Mouse (Mus musculus) 3134 (cell line): ENCODE data around the gene 1700025C18Rik.

ENCODE experiments used
- DNase-seq: peaks from one replicate; pipeline ENCODE4 v3.0.0-alpha.2; 2011; ENCODE audit warnings: low spot score; ENCODE audit not compliant: insufficient read length; ENCODE audit errors: extremely low read depth

1700025C18Rik gene

DNA sequence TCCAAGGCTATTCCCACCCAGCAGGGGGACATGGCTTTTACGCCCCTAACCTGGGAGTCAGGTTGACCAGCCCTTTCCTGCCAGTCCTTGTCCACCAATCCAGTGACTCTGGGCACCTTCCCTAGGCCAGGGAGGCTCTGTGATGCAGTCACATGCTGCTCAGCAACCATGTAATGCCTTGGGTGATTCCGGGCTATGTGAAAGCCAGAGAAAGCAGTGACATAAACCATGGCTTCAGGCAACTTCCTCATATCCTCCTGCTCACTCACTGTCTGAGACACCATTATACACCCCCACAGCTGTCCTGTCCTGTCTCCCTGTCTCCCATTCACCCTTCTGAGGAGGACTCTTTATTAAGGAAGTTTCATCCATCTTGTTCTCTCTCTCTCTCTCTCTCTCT, at the start of gene 1700025C18Rik:
Gene 1700025C18Rik, minus strand, starts transcription at position 101 of the 400 bp plus-strand sequence.
- no peak for DNase-seq

DNA sequence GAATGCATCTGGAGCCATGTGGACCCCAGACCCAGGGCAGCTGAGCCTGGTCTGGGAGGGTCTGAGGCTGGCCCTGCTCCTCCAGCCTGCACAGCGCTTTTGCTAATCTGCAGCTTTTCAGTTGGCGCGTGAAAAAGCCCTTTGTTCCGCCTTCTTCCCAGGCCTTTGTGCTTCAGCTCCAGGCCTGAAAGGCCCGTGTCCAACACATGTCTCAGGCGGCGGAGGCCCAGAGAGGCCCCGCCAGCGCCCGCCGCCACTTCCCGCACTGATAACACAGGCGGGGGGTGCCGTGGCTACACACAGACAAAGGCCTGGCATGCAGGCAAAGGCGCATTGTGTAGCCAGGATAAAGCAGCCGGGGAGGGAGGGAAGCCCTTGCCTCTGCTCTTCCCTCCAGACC, 45.5 kb upstream of the 1700025C18Rik start:
- DNase-seq = no peak

DNA sequence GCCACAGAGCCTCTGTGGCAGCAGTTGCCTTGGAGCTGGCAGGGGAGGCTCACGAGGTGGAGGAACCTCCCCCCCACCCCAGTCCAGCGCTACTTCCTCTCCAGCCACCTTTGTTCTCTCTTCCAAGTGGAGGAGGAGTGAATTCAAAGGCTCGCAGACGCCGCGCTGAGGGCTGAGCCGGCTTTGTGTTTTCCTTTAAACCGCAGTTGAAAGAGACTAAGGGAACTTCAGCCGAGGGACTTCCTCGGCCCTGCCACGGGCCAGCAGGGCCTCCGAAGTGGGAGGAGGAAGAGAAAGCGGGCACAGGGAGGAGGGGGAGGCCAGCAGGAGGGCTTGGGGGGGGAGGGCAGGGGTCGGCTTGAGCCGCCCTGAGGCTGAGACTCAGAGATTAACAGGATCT, 43.0 kb upstream of the 1700025C18Rik start:
- DNase-seq = no peak

DNA sequence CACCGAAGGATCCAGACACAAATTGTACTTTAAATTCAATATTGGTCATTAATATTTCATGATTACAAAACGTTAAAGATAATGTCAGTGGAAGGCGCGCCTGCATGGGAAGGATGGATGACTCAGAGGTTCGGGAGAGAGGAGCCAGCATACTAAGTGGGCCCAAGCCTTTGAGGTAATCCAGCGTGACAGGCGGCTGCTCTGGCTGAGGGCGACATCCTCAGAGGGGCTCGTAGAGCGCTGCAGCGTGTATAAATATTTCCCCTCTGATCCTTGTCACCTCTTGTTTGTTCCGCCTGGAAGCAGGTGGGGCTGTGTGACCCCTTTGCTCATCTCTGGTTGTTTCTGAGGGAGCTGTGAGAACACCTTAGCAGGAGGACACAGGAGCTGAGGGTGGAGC, 40.9 kb upstream of the 1700025C18Rik start:
- no peak for DNase-seq

DNA sequence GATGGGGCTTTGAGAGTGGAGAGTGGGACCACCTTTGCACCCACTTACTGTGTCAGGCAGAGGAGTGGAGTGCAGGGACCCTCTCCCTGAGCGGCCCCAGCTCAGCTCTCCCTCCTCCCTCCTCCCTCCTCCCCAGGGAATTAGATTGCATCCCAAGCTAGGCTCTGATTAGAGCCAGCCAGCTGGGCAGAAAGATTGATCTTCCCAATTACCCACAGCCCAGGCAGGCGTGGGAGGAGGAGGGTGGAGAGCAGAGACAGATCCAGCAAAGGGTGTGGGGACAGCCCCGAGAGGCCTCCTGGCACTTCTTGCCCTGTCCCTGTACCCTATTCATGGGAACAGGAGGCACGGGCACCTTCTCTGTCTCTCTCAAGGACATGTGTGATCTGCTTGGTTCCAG, 38.6 kb upstream of the 1700025C18Rik start:
- DNase-seq = no peak

DNA sequence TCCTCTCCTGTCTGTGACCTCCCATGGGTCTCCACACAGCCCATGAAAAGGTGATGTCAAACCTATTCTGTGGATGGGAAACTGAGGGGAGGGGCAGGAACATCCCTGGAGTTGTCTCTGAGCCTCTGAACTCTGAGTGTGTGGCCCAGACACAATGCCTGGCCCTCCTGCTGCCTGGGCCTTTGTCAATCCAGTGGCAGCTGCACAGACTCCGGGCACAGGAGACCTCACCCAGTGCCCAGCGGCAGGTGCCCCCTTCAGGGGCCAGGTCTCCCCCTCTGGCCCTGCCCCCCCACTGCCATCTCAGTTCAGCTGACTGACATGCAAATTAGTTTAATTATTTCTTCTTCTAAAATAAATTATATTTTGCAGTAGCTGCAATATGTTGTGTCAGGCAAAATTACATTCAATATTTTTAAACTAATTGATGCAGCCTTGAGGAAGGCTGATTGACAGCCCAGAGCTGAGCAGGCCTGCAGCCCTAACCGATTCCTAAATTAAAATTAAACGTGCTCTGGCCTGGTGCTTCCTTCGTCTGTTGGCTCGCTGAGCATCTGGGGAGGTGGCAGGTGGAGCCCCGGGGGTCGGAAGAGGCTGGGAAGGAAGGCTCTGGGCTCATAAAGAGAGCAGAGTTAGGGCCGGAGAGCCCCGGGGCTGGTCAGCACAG, 36.5 kb upstream of the 1700025C18Rik start:
- DNase-seq = no peak

DNA sequence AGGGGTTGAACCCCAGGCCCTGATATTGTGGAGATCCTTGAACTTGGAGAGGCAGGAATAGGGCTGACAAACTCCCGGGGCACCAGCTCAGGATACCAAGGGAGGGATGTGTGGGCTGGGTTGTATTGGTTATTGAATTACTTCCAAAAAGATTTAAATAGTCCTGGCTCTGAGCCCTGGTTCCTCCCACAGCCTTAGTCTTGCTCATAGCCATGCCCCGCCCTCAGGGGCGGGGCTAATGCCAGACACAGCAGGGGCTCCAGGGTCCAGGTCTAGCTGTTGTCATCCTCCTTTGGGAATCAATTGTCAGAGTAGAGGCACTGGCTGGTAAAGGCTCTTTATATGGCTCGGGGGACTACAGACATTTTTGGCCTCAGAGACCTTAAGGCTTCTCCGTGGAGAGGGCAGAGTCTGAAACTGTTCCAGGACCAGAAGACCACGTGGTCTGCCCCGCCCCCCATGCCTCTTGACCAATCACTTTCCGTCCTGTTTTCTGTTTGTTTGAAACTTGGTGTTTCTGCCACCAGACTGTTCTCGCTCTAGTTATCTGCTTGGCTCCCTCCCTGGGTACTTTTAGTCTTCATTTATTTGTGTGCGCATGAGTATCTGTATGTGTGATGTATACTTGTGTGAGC, 30.8 kb upstream of the 1700025C18Rik start:
- DNase-seq = no peak

DNA sequence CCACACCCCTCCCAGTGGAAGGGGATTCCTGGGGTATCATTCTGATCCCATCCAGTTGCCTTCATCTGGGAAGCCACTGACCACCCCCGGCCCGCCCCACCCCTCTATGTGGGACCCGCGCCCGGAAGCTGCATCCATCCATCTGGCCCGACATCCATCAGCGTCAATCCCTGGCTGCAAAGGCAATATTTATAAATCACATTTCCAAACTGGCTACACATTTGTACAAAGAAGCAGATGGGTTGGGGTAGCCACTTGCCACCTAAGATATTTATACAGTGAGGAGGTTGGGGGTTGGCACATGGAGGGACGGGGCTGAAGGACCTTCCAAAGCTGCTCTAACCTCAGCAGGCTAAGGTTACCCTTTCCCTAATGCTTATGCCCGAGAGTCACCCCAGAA, 30.2 kb upstream of the 1700025C18Rik start:
- no peak for DNase-seq

DNA sequence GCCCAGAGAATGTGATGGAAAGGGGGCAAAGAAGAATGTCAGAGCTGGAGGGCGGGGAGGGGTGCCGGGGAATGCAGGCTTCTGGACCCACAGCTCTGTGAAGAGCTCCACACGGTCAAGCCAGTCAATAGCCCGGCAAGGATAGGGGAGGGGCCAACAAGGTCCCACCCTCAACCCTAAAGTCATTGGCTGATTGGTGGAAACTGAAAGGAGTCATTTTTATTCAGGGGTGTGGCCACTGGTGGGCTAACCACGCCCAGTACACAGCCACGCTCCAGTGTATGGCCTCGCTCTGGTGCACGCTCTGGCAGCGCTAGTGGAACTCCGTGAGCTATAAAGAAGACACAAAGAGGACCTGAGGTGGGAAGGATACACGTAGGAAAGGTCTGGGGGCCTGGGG, 23.2 kb upstream of the 1700025C18Rik start:
- no peak for DNase-seq

DNA sequence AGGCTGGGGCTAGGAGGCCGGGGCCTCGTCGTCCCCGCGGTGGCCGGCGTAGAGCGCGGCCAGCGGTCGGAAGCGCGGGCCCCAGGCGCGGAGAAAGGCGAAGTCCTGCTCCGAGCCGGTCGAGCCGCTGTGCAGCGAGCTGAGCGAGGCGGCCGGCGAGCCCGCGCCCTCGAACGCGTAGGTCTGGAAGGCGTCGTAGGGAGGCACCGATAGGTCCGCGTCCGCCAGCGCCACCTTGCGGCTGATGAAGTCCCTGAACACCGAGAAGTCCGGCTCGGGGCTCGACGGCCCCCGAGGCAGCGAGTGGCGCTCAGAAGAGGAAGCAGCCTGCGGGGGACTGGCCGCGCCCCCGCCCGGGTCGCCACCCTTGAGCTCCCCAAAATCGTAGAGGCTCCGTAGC, 21.6 kb upstream of the 1700025C18Rik start:
- DNase-seq = no peak

DNA sequence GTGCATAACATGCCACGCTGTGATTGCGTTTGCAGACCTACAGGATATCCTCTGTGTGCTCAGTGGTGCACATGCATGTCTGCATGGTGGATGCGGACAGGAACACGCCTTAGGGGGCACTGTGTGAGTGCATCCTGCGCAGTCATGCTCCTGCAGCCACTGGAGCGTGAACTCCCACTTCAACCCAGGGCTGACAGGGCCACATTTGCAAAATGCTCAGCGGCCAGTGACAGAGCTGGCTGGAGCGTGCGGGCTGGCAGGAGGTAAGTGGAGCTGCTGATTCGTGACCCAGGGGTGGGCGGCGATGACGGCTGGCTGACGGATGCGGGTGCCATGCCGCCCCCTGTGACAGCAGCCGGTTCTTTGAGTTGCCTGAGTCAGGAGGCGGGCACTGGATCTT, 16.0 kb upstream of the 1700025C18Rik start:
- DNase-seq = no peak

DNA sequence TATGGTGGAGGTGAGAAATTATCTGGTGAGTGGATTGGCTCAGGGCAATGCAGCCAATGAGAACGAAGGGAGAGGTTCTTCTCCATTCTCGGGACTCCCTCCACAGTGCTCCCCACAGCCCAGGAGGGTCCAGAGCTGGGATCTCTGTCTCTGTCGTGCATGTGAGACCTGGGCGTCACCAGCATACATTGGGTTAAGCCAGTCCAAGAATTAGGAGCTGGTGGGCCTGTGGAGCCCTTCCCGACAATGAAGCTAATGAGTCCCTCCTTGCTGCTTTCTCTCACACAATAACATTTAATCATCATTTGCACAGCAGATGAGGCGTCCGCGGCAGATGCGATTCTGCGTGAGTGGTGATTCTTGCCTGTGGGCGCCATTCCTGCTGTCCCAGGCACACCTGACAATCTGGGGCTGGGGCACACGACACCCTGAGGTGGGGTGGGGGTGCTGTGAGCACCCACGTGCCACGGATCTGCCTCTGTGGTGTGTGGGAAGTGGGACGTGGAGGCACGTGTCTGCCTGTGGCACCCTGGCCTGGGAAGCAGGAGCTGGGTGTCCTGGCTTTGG, 15.0 kb upstream of the 1700025C18Rik start:
- no peak for DNase-seq

DNA sequence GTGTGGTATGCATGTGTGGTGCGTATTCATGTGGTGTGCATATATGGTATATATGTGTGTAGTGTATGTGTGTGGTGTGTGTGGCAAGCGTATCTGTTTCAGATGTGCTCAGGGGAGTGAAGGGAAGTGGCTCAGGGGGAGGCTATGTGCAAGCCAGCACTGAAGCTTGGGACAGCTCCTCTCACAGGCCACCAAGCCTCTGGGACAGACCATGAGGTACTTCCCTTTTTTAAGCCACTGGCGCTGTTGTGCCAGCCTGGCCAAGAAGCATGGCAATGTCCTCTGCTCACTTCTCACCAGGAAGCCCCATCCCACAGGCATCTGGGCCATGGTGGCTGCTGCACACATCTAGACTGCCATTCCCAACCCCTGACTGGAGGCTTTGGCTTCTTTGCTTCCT, 12.4 kb upstream of the 1700025C18Rik start:
- no peak for DNase-seq

DNA sequence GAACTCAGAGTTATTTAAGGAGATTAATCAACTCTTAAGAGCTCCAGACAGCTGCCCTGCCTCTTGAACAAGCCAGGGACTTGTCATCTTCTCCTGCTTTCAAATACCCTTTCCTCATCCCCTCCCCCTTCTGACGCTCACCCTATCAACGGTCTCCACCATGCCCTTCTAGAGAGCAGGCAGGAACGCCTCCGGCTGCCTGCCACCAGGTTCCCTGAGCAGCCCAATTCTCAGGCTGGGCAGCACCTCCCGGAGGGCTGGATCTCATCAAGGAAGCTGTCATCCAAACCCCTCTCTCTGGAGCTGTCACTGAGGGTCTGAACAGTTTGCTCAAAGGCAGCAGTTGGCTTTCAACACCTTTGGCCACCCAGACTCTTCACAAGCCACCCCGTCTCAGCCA, 10.2 kb upstream of the 1700025C18Rik start:
- no peak for DNase-seq

DNA sequence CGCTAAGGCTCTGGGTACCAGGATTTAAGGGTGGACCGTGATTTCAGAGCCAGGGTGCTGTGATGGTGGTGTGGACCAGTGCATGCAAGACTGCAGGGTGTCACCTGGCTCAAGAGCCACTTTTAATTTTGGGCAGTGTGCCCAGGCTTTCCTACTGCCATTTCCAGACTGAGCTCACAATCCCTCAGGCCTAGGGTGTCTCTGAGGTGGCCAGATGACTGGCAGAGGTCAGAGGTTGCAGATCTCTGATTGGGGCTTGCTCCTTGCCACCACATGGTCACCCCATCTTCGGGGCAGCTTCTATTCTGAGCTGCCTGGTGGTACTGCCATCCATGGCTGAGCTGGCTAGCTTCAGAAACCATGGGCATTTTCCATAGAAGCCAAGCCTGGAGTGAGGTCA, 8.3 kb upstream of the 1700025C18Rik start:
- DNase-seq = no peak

DNA sequence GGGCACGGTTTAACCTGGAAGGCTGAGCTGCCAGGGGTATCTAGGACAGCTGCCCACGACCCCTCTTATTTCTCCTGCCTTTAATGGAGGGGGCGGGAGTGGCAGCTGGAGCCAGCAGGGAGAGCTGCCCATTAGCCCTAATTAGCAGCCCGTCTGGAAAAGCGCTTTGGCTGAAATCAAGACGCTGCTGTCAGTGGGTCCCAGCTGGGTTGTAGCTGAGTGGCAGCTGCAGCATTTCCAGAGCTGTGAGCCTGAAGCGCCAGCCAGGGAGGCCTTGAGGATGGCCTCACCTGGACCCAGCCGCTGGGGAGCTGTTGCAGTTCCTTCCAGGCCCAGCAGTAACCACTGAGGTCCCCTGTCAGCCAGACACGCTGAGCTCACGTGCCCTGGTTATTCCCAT, 5.8 kb upstream of the 1700025C18Rik start:
- no peak for DNase-seq

DNA sequence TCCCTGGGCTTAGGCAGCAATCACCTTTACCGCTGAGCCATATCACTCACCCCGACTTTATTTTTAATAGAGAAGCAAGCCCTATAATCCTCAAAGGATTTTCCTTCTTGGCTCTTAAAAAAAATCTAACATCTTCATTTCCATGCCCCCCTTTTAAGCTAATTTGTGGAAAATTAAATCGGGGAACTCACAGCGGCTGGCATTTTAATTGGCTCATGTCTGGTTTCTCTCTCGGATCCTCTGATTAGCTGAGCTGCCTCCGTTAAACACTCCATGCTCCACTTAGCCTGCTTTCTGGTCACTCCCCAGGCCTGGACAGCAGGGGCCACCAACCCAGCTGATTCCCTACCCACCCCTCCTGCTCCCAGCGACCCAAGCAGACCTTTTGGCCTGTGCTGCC, 1.8 kb upstream of the 1700025C18Rik start:
- DNase-seq = no peak

DNA sequence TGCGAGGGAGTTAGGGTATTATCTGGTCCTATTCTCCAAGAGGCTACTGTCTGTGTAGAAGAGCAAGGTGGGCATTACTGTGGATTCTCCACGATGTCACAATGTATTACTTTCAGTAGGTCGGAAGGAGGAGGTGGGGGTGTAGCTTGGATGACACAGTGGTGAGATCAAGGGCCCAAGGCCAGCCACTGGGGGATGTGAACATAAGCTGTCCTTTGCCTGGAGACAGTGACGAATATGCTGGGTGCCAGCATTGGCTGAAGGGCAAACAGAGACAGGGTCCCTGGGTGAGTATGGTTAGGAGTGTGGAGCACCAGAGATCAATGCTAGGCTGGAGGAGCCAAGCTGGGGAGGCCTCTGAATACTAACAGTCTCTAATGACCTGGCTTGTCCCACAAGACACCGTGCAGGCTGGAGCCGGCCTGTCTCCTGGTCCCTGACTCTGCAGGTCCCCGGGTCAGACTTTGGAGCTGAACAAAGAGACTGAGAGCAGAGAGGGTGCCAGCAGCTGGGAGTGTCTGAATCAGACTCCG, 949 bp upstream of the 1700025C18Rik start:
- DNase-seq = no peak

DNA sequence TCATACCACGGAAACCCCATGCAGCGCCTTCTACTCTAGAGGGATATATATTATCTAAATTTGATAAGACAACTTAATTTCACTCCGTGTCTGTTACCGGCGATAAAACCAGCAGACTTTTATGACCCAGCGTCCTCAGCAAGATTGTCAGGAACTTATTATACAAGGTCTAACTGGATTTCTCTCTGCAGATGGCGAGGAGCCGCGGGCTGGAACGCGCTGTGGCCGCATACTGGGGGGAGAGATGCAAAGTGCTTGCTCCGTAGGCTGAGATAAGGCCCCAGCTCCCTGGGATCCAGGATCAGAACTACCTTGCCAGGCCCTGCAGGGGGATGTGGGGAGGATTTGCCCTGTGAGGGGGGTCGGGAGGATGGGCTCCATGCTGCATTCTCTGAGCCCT, 1.1 kb downstream of the 1700025C18Rik start:
- no peak for DNase-seq

DNA sequence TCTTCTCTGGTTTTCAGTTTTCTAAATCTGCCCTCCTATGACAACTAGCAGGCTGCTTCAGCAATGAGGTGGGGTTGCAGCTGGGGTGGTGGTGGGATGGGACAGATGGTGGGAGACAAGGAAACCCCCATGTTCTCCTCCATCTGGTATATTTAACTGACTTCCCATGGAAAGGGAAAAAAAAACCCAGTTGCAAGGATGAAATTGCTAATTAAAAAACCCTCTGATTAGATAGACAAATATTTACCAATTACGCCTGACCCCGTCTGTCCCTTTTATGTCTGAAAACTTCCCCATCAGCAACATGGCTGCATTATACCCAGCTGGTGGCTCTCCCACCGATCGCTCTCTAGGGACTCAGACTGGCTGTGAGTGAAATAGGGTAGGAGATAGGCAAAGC, 3.9 kb downstream of the 1700025C18Rik start:
- DNase-seq = no peak

DNA sequence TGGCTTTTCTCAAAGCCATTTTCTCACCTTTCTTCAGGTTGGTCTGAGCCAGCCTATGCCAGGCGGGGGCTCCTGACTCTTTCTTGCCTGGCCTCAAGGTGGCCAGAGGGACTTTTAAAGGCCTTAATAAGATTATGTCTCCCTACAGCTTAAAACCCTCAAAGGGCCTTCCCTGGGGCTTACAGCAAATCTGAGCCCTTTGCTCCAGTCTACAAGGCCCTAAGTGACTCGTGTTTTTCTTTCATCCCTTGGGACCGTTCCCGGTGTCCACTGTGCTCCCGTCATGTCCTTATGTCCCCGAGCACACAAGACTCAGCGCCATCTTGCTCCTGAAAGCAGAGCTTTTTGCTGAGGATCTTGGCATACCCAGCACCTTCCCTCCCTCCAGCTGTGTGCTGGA, 9.3 kb downstream of the 1700025C18Rik start:
- DNase-seq = no peak

DNA sequence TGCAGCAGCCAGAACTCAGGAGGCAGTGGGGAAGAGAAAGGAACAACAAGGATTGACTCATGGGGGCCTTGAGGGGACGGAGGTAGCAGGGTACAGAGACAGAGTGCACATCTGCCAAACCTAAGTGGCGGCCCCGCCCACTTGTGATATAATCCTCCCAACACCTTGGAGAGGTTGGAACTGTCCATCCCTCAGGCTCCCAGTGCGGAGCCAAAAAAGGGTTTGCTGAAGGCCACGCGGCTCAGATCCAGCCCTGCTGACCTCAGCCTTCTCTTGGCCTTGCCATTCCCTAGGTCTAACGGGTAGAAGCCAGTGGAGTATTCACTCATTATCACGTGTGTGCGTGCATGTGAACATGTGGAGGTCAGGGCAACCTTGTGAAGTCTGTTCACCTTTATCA, 9.9 kb downstream of the 1700025C18Rik start:
- DNase-seq = no peak
